Mouse (Mus musculus): ENCODE measurements at regions not wholly inside any gene's neighbourhood (a gene's known extent, or its start where the extent isn't known, plus 50 kb on each side); places are given as distances from the start of the nearest gene placed in this dataset.

DNA sequence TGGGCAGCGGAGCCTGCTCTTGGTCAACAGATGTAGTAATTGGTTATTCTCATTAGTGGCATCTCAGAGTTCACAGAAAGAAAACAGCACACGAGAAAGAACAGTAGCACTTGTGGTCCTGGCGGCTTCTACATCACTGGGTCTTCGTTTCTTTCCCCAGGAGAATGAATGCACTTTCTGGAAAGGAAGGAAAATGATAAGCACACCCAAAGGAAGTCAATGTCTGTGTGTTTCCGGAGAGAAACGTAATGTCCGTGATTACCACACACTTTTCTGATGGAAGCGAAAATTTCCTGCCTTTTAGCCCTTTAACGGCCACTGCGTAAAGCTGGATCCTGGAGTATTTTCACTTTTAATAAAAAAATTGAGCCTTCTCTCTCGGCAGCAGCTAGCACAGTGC, 164.1 kb downstream of the Cemip2 start:
- H3K9ac ChIP-seq (ENCODE audit: low read length) = no peak overlapping the region
- peak overlapping the region; percentile 27; the same call in 1 of the 2 replicates for H3K4me2 ChIP-seq (ENCODE audit: low read length)
- no peak for ATAC-seq (ENCODE audit: insufficient number of reproducible peaks, insufficient read depth, low FRiP score, low read depth)

GRCm38 (mm10) chr19:21943407-21943806, 165.3 kb downstream of the Cemip2 start:
- Histone ChIP-seq H3K36me3 (ENCODE audit: control insufficient read depth, insufficient read depth, low read length) (no peaks in the 10 kb centered on the region), H3K27ac (replicated peaks in 1 of 2; ENCODE audit: control insufficient read depth in 1 of 2, insufficient read depth in 1 of 2, low read depth in 2 of 2, low read length in 2 of 2) (peak overlapping the region; percentile 84 to 85; a peak in 3 of 4 replicates), H3K27me3 (ENCODE audit: control insufficient read depth, insufficient read depth, low read length) (no peaks in the 10 kb centered on the region), H3K9ac (ENCODE audit: low read length) (no peak overlapping the region; the same call in 1 of the 2 replicates), H3K4me3 (ENCODE audit: control insufficient read depth in 1 of 2, insufficient read depth in 1 of 2, low read depth in 1 of 2, low read length in 2 of 2) (no peak overlapping the region), H3K4me1 (ENCODE audit: control insufficient read depth in 2 of 2, insufficient read depth in 2 of 2, low read length in 2 of 2) (peaks cover 0 to 2% of the 10 kb centered on the region in 2 experiments; a peak in 1 of 4 replicates), H3K4me2 (ENCODE audit: low read length) (no peak overlapping the region), H3K9me3 (ENCODE audit: control insufficient read depth, low read length) (no peaks in the 10 kb centered on the region)
- peak; percentile 75 for ATAC-seq (ENCODE audit: insufficient number of reproducible peaks, insufficient read depth, low FRiP score, low read depth)
- WGBS = 30% methylated on average over 4 of the region's 4 CpGs

More for the DNA sequence above, 164.1 kb downstream of the Cemip2 start:
- Histone ChIP-seq H3K36me3 (ENCODE audit: control insufficient read depth, insufficient read depth, low read length) (no peaks in the 10 kb centered on the region), H3K4me3 (ENCODE audit: control insufficient read depth in 1 of 2, insufficient read depth in 1 of 2, low read depth in 1 of 2, low read length in 2 of 2) (no peak overlapping the region), H3K4me1 (ENCODE audit: control insufficient read depth in 2 of 2, insufficient read depth in 2 of 2, low read length in 2 of 2) (peaks cover 0 to 2% of the 10 kb centered on the region in 2 experiments; a peak in 1 of 4 replicates), H3K27ac (replicated peaks in 1 of 2; ENCODE audit: control insufficient read depth in 1 of 2, insufficient read depth in 1 of 2, low read depth in 2 of 2, low read length in 2 of 2) (peak overlapping the region; percentile 84 to 85), H3K27me3 (ENCODE audit: control insufficient read depth, insufficient read depth, low read length) (no peaks in the 10 kb centered on the region), H3K9me3 (ENCODE audit: control insufficient read depth, low read length) (no peaks in the 10 kb centered on the region)
- 54% methylated on average over 11 of the region's 11 CpGs for WGBS

- no peak for ATAC-seq (ENCODE audit: insufficient number of reproducible peaks, insufficient read depth, low FRiP score, low read depth)
- no peaks in the 10 kb centered on the region for H3K36me3 ChIP-seq (ENCODE audit: control insufficient read depth, insufficient read depth, low read length)
- 0 out of 4 replicates have a peak overlapping the region, but pooled peaks of 1 of the 2 experiments have one; percentile 24 for H3K27ac ChIP-seq (replicated peaks in 1 of 2; ENCODE audit: control insufficient read depth in 1 of 2, insufficient read depth in 1 of 2, low read depth in 2 of 2, low read length in 2 of 2)
- no peaks in the 10 kb centered on the region for H3K27me3 ChIP-seq (ENCODE audit: control insufficient read depth, insufficient read depth, low read length)
- H3K4me1 ChIP-seq (ENCODE audit: control insufficient read depth in 2 of 2, insufficient read depth in 2 of 2, low read length in 2 of 2) = peaks cover 0 to under 1% of the 10 kb centered on the region in 2 experiments; a peak in 1 of 4 replicates
- no peak overlapping the region for H3K4me3 ChIP-seq (ENCODE audit: control insufficient read depth in 1 of 2, insufficient read depth in 1 of 2, low read depth in 1 of 2, low read length in 2 of 2)
- no peak overlapping the region for H3K9ac ChIP-seq (ENCODE audit: low read length)
- H3K9me3 ChIP-seq (ENCODE audit: control insufficient read depth, low read length) = no peaks in the 10 kb centered on the region
- no peak overlapping the region for H3K4me2 ChIP-seq (ENCODE audit: low read length)
- 66% methylated on average over 5 of the region's 5 CpGs for WGBS
Measured at GRCm38 (mm10) chr19:21946262-21946922, 168.2 kb downstream of the Cemip2 start.

DNA sequence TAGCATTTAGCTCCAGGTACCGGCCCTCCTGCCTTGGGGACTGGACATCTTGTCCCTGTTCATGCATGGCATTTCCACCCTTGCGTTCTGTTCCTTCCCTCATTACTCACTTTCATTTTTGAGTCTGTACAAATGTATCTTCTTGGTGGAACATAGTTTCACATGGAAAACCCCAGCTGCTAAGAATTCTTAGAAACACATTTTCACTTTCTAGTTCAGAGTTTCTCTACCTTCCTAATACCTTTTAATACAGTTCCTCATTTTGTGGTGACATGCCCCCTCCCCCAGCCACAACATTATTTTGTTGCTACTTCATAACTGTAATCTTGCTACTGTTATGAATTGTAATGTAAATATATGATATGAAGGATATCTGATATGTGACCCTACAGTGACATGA, 169.9 kb downstream of the Cemip2 start:
- Histone ChIP-seq H3K27ac (replicated peaks in 1 of 2; ENCODE audit: control insufficient read depth in 1 of 2, insufficient read depth in 1 of 2, low read depth in 2 of 2, low read length in 2 of 2) (no peak overlapping the region), H3K9me3 (ENCODE audit: control insufficient read depth, low read length) (no peaks in the 10 kb centered on the region), H3K36me3 (ENCODE audit: control insufficient read depth, insufficient read depth, low read length) (no peaks in the 10 kb centered on the region), H3K4me2 (ENCODE audit: low read length) (no peak overlapping the region), H3K4me3 (ENCODE audit: control insufficient read depth in 1 of 2, insufficient read depth in 1 of 2, low read depth in 1 of 2, low read length in 2 of 2) (no peak overlapping the region), H3K4me1 (ENCODE audit: control insufficient read depth in 2 of 2, insufficient read depth in 2 of 2, low read length in 2 of 2) (no peaks in the 10 kb centered on the region), H3K9ac (ENCODE audit: low read length) (no peak overlapping the region), H3K27me3 (ENCODE audit: control insufficient read depth, insufficient read depth, low read length) (no peaks in the 10 kb centered on the region)
- 84% methylated on average over 2 of the region's 2 CpGs for WGBS
- ATAC-seq (ENCODE audit: insufficient number of reproducible peaks, insufficient read depth, low FRiP score, low read depth) = no peak

DNA sequence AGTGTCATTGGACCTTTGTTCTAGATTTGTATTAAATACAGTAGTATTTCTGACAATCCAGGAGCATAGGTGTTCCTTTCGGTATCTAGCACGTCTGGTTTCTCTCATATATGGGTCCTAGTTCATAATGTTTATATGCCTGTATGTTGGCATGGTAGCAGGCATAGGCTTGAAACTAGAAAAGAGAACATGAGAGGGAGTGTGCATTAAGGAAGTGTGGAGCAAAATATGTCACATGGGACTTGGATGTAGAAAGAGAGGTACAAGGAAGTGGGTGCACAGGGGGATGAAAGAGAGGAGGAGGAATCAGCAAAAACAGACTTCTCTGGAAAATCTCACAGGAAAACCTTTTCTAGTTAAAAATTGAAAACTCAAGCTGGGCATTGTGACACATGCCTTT, 176.2 kb upstream of the Trpm3 start:
- Histone ChIP-seq H3K4me2 (ENCODE audit: low read length) (no peak overlapping the region), H3K9me3 (ENCODE audit: control insufficient read depth, low read length) (no peaks in the 10 kb centered on the region), H3K4me3 (ENCODE audit: control insufficient read depth in 1 of 2, insufficient read depth in 1 of 2, low read depth in 1 of 2, low read length in 2 of 2) (no peak overlapping the region), H3K27me3 (ENCODE audit: control insufficient read depth, insufficient read depth, low read length) (no peaks in the 10 kb centered on the region), H3K9ac (ENCODE audit: low read length) (no peak overlapping the region), H3K27ac (replicated peaks in 1 of 2; ENCODE audit: control insufficient read depth in 1 of 2, insufficient read depth in 1 of 2, low read depth in 2 of 2, low read length in 2 of 2) (no peak overlapping the region), H3K4me1 (ENCODE audit: control insufficient read depth in 2 of 2, insufficient read depth in 2 of 2, low read length in 2 of 2) (no peaks in the 10 kb centered on the region), H3K36me3 (ENCODE audit: control insufficient read depth, insufficient read depth, low read length) (no peaks in the 10 kb centered on the region)
- no peak for ATAC-seq (ENCODE audit: insufficient number of reproducible peaks, insufficient read depth, low FRiP score, low read depth)
- WGBS = 86% methylated on average over 2 of the region's 2 CpGs

DNA sequence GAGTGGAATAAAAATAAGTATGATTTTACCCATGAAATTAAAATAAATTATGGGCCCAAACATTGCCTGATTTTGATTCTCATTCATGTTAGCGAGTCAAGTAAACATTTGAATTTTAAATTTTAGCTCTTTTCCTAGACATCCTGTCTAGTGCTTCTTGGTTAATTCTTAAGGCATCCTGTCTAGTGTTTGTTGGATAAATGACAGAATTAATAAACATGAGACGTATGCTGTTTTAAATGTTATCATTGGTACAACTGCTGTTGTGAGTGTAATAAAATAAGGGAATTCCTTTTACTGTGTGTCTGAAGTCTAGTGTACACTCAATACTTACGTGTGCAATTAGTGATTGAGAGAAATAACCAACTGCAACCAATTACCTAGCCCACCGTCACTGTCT, 149.0 kb upstream of the Trpm3 start:
- ATAC-seq (ENCODE audit: insufficient number of reproducible peaks, insufficient read depth, low FRiP score, low read depth) = no peak
- H3K4me2 ChIP-seq (ENCODE audit: low read length) = no peak overlapping the region
- H3K9me3 ChIP-seq (ENCODE audit: control insufficient read depth, low read length) = peaks cover 3% of the 10 kb centered on the region; the same call in 1 of the 2 replicates
- no peak overlapping the region for H3K9ac ChIP-seq (ENCODE audit: low read length)
- no peak overlapping the region for H3K4me3 ChIP-seq (ENCODE audit: control insufficient read depth in 1 of 2, insufficient read depth in 1 of 2, low read depth in 1 of 2, low read length in 2 of 2)
- H3K4me1 ChIP-seq (ENCODE audit: control insufficient read depth in 2 of 2, insufficient read depth in 2 of 2, low read length in 2 of 2) = no peaks in the 10 kb centered on the region
- no peak overlapping the region for H3K27ac ChIP-seq (replicated peaks in 1 of 2; ENCODE audit: control insufficient read depth in 1 of 2, insufficient read depth in 1 of 2, low read depth in 2 of 2, low read length in 2 of 2)
- no peaks in the 10 kb centered on the region for H3K36me3 ChIP-seq (ENCODE audit: control insufficient read depth, insufficient read depth, low read length)
- WGBS = 83% methylated on average over 4 of the region's 4 CpGs
- H3K27me3 ChIP-seq (ENCODE audit: control insufficient read depth, insufficient read depth, low read length) = no peaks in the 10 kb centered on the region

GRCm38 (mm10) chr19:21990970-21991369, 147.9 kb upstream of the Trpm3 start:
- no peak for ATAC-seq (ENCODE audit: insufficient number of reproducible peaks, insufficient read depth, low FRiP score, low read depth)
- no peak overlapping the region for H3K27ac ChIP-seq (replicated peaks in 1 of 2; ENCODE audit: control insufficient read depth in 1 of 2, insufficient read depth in 1 of 2, low read depth in 2 of 2, low read length in 2 of 2)
- H3K9ac ChIP-seq (ENCODE audit: low read length) = no peak overlapping the region
- peaks cover 3% of the 10 kb centered on the region; the same call in 1 of the 2 replicates for H3K9me3 ChIP-seq (ENCODE audit: control insufficient read depth, low read length)
- no peaks in the 10 kb centered on the region for H3K27me3 ChIP-seq (ENCODE audit: control insufficient read depth, insufficient read depth, low read length)
- H3K4me1 ChIP-seq (ENCODE audit: control insufficient read depth in 2 of 2, insufficient read depth in 2 of 2, low read length in 2 of 2) = no peaks in the 10 kb centered on the region
- H3K36me3 ChIP-seq (ENCODE audit: control insufficient read depth, insufficient read depth, low read length) = no peaks in the 10 kb centered on the region
- 80% methylated on average over 4 of the region's 4 CpGs for WGBS
- no peak overlapping the region for H3K4me3 ChIP-seq (ENCODE audit: control insufficient read depth in 1 of 2, insufficient read depth in 1 of 2, low read depth in 1 of 2, low read length in 2 of 2)
- H3K4me2 ChIP-seq (ENCODE audit: low read length) = no peak overlapping the region

- H3K9ac ChIP-seq (ENCODE audit: low read length) = no peak overlapping the region
- H3K27ac ChIP-seq (replicated peaks in 1 of 2; ENCODE audit: control insufficient read depth in 1 of 2, insufficient read depth in 1 of 2, low read depth in 2 of 2, low read length in 2 of 2) = no peak overlapping the region
- no peak for ATAC-seq (ENCODE audit: insufficient number of reproducible peaks, insufficient read depth, low FRiP score, low read depth)
- H3K9me3 ChIP-seq (ENCODE audit: control insufficient read depth, low read length) = peaks cover 3% of the 10 kb centered on the region; the same call in 1 of the 2 replicates
- H3K4me2 ChIP-seq (ENCODE audit: low read length) = no peak overlapping the region
- no peaks in the 10 kb centered on the region for H3K27me3 ChIP-seq (ENCODE audit: control insufficient read depth, insufficient read depth, low read length)
- no peak overlapping the region for H3K4me3 ChIP-seq (ENCODE audit: control insufficient read depth in 1 of 2, insufficient read depth in 1 of 2, low read depth in 1 of 2, low read length in 2 of 2)
- no peaks in the 10 kb centered on the region for H3K4me1 ChIP-seq (ENCODE audit: control insufficient read depth in 2 of 2, insufficient read depth in 2 of 2, low read length in 2 of 2)
- H3K36me3 ChIP-seq (ENCODE audit: control insufficient read depth, insufficient read depth, low read length) = no peaks in the 10 kb centered on the region
Measured at GRCm38 (mm10) chr19:21991413-21991812, 147.4 kb upstream of the Trpm3 start.

All from heart, embryonic 14.5 days (tissue).